Mouse (Mus musculus) brain, embryonic 14.5 days (tissue): ENCODE results near the gene Exoc3l. TPM values are rescaled to one million over a fixed set of nuclear protein-coding genes. Genes with fewer than 3 reads are reported as not detected.

Experiments
- DNase-seq: peaks from one replicate; pipeline ENCODE4 v3.0.0-alpha.2; 2011; ENCODE audit warnings: low read depth
- CTCF ChIP-seq: fragments of 200-500 bp; IDR thresholded peaks from 2 replicates; pipeline ENCODE4 v1.5.1; 2012; ENCODE audit warnings: inconsistent platforms, mild to moderate bottlenecking, moderate library complexity, borderline replicate concordance; ENCODE audit not compliant: insufficient read depth, insufficient read length; ENCODE audit errors: extremely low read depth
- POLR2A ChIP-seq: fragments of 200-500 bp; IDR thresholded peaks from 2 replicates; pipeline ENCODE4 v1.6.1; 2012; ENCODE audit warnings: mild to moderate bottlenecking, inconsistent platforms, borderline replicate concordance; ENCODE audit not compliant: poor library complexity, insufficient read depth, insufficient read length, severe bottlenecking; ENCODE audit errors: extremely low read depth
- polyA plus RNA-seq: library from polyadenylated mRNA; depleted of rRNA; stranded (reverse); fragments of >200 nt; gene quantifications from 2 replicates; pipeline ENCODE4 v1.2.3, GENCODE M21; 2012

The Exoc3l gene
- polyA plus RNA-seq, 1 experiment, result 12.6 TPM

DNA sequence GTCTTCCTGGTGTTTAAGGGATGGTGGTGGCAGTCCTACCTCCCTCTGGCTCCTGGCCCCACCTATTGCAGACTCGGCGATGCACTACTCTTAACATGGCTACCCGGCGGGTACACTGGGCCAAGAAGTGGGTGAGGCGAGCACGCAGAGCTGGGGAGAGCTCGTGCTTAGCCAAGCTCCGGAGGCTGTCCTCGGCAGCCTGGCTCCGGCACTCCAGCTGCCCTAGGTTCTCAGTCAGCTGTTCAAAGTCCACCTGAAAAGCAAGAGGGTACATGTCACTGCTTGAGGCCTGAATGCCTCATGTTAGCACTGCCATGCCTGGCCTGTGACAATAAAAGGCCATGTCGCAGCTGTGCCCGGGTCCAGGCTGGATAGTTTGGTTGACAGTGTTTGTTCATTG lies 34.4 kb upstream of the Exoc3l start:
- no peak for TF ChIP-seq CTCF
- TF ChIP-seq POLR2A, result no peak
- no peak for DNase-seq

DNA sequence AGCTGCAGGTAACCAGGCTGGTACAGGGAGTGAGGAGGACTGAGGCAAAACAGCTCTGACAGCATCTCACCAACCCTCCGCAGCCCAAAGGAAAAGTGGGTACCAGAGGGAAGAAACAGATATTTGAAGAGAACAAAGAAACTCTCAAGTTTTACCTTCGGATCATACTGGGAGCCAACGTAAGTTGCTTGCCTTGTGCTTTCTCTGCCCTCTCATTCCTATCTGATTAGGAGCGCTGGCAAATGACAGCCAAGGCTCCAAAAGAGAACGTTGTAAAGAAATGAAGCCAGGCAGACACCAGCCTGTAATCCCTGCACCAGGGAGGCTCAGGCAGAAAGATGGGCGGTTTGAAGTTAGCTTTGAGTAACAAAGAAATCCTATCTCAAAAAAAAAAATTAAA lies 31.1 kb upstream of the Exoc3l start:
- no peak for DNase-seq
- TF ChIP-seq CTCF, result no peak
- TF ChIP-seq POLR2A, result no peak

DNA sequence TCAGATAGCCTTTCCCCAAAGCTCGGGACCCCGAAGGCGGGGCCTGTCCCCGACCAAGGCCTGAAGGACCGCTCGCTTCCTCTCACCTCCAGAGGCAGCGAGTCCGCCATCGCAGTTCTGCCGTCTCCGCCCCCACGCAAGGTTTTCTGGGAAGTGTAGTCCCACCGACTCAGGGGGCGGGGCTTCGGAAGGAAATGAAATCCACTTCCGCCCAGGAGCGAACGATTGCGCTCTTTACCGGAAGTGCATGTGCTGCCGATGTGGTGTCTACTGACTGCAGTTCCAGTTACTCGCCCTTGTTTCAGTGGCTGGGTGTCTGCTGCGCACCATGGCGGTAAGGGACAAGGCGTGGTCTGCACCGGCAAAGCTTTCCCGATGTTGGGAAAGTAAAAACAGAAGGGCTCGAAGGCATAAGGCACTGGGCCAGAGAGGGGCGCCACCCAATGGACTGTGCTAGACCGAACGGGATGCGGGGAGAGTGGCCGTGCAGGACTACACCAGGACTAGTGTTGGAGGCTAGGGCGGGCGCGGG lies 30.3 kb upstream of the Exoc3l start, which contains the start of the genes Lrrc29 and Tmem208:
Gene Lrrc29, minus strand, starts transcription at position 138 of the 532 bp plus-strand sequence.
Gene Tmem208, plus strand, starts transcription at position 214 of the 532 bp plus-strand sequence.
- TF ChIP-seq CTCF (peak; percentile 34; the same call in 1 of the 2 replicates), POLR2A (peak; percentile 73; the same call in 1 of the 2 replicates)
- DNase-seq, result peak; percentile 99

- no peak for DNase-seq
- no peak for TF ChIP-seq CTCF
- no peak for TF ChIP-seq POLR2A
Observed at GRCm38 (mm10) chr8:105325641-105326093, 29.8 kb upstream of the Exoc3l start.

- DNase-seq, result no peak
- TF ChIP-seq CTCF (no peak), POLR2A (no peak)
Observed at GRCm38 (mm10) chr8:105323183-105323582, 27.3 kb upstream of the Exoc3l start.

- TF ChIP-seq CTCF, result no peak
- TF ChIP-seq POLR2A, result no peak
- no peak for DNase-seq
Observed at GRCm38 (mm10) chr8:105318662-105319190, 22.8 kb upstream of the Exoc3l start.

DNA sequence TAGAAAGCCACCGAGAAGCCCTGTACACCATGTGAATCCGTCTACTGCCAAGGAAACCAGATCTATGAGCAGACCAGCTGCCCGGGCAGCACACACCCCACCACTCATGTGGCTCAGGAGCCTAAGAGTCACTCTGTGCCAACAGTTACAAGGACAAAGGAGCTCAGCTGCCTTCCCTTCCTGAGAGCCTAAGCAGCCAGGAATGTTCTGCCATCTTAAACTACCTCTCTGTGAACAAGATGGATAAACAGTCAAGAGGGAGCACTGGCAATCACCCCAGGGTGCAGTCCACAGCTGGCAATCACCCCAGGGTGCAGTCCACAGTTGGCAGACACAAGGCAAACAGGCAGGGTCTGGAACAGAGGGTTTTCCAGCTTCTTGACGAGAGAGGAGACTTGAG lies 22.0 kb upstream of the Exoc3l start:
- TF ChIP-seq CTCF (no peak), POLR2A (no peak)
- no peak for DNase-seq

GRCm38 (mm10) chr8:105315073-105315769 lies 19.3 kb upstream of the Exoc3l start:
- no peak for DNase-seq
- TF ChIP-seq CTCF, result no peak

DNA sequence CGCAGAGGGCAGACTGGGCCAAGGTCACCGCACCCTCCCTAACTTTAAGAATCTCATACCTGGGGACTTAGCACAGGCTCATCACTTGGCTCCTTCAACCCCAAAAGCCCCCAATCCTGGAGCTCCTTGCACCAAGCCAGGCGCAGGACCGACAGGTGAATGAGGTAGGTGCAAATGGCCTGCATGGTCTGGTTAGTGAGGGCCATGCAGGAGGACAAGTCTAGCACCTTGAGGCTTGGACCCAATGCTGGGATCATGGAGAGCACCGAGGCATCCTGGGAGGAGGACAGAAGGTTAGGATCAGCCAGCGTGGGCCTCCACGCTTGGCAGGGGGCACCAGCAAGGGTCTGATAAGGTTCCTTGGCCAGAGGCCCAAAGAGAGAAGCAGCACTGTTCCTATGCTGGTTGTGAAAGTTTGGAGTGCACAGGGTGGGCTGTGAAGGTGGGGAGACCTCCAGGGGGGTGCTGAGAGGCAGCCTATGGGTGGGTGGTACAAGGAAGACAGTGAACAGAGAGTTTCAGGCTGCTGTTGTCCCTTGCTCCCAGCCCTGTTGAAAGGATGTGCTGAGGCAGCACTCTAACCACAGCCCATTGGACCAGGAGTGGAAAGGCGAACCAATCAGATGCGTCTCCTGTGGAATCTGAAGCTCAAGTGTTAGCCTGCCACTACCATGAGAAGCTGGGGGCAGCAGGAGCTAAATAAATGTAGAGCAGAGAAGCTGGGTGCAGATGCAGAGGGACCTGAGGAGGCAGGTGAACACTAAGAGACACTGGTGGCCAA lies 17.9 kb upstream of the Exoc3l start:
- no peak for TF ChIP-seq CTCF
- no peak for TF ChIP-seq POLR2A
- no peak for DNase-seq

GRCm38 (mm10) chr8:105312891-105313481 lies 17.1 kb upstream of the Exoc3l start:
- TF ChIP-seq POLR2A (no peak), CTCF (no peak)
- DNase-seq, result no peak

GRCm38 (mm10) chr8:105311718-105312117 lies 15.8 kb upstream of the Exoc3l start:
- DNase-seq, result no peak
- TF ChIP-seq CTCF, result no peak
- TF ChIP-seq POLR2A, result no peak
